Mouse (Mus musculus): ENCODE data around the gene D7Ertd443e.

D7Ertd443e gene

DNA sequence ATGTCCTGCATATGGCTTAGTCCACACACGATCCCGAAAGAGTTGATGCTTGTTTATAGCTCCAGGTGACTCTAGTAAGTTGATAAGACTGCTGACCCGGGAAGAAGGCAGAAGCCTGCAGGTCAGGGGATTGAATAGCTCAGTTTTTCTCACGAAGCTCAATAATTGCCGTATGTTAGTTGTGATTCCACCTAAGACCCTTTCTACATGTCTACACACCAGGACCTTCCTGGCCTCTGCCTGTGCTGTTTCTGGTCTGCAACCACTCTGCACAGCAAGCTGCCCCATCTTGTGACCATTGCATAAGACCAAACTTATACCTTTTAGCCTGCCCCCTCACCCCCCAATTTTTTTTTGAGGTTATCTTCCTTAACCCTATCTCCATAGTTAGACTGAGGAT lies 96.3 kb downstream of the D7Ertd443e start:
- DNase-seq (ENCODE audit: low read depth, low spot score), result no peak

DNA sequence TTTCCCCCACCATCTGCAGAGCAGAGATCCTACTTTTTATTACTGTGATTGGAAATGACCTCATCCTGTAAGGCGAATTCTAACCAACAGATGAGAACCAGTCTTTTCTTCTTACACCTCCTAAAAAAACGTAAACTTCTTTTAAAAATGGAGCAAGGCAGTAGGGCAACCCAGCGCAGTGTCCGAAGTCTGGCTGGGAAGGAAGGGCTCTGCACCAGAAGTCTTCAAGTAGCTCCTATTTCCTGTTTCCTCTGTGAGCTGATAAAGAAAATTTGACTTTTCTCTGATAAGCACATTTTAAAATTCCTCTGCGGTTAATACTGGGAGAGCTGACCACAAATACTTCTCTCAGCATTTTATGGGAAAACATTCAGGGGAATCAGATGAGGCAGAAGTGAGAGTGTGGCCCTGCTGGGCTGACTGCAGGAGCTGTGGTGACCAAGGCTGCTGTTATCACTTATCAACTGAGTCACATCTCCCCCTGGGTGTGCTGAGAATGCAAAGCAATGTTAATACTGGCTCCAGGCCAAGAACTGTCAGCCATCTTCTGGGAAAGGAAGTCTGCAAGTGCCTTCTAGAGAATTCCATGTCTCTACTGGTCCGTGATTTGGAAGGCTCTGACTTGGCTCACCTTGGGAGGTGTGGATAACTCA lies 97.8 kb downstream of the D7Ertd443e start:
- no peak for DNase-seq (ENCODE audit: low read depth, low spot score)

DNA sequence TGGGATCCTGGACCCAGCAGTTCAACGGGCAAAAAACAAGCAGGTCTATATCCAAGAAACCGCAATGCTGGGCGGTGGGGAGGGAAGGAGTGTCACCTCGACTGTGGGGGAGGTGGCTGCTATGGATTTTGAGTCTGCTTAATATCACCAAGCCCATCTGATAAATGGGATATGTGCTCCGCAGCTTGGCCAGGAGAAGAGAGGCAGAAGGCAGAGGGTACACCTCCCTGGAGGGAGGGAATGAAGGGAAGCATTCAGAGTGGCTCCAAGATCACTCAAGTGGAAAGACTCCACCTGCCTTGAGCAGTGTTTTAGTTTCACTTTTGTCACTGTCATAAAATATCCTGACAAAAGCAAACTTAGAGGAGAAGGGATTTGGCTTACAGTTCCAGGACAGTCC lies 112.5 kb downstream of the D7Ertd443e start:
- DNase-seq (ENCODE audit: low read depth, low spot score), result no peak

DNA sequence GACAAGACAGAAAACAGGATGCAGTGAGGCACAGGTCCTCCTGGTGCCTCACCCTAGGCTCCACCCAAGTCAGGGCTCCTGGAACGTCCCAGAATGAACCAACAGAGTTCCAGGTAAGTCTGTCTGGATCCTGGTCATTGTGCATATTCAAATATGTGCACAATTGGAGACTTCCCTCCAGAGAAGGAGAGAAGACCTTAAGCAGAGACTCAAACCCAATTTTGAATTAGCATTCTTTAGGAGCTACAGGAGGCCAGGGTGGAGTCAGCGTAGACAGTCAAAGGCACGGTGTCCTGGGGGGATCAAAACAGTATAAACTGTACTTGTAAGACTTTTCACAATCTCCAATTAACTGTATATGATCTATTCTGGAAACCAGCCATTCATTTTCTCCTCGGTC lies 113.0 kb downstream of the D7Ertd443e start:
- no peak for DNase-seq (ENCODE audit: low read depth, low spot score)

DNA sequence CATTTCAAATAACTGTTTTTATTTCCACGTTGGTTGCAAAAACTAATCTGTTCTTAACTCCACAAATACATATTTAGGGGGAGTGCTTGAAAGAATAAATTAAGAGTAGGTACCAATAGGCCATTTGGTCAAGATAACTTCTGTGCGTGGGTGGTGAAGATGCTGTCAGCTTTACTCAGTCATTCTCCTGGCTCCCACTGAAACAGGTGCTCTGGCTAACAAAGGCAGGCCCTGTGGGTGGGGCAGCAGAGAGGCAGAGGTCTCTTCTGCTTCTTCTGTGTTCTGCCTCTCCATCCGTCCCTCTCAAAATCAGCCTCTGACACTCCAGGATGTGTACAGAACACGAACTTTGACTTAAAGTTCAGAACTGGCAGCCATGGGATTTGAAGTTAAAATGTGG lies 119.7 kb downstream of the D7Ertd443e start:
- no peak for DNase-seq (ENCODE audit: low read depth, low spot score)

DNA sequence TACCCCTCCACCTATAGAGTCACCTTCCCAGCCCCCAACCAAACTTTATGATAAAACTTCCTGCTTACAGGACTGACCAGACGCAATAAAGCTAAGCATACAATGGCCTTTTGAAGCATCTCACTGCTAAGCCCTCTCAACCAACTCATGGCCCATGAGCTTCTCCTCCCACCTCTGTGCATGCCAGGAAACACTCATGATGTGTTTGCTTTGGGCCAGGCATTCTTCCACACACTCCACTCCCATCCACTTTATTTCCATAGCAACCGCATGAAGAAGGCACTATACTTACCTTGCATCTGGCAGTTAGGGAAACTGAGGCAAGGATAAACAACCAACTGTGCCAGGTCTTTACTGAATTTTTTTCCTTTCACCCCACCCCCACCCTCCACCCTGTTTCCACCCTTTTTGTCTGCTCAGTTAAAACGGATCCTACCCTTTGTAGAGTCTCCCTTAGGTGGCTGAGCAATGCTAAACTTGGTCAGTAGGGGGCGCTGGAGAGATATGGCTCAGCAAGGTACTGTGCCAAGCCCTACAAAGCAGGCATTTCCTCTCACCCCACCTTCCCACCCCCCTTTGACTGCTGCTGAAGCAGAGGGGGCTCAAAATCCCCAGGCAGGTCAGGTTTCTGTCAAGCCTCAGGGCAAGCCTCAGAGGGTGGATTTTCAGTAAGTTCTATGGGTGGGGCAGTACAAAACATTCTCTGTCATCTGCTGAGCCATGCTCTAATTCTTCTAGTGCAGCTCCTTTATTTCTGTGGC lies 122.1 kb downstream of the D7Ertd443e start:
- peak; percentile 31 for DNase-seq (ENCODE audit: low read depth, low spot score)

DNA sequence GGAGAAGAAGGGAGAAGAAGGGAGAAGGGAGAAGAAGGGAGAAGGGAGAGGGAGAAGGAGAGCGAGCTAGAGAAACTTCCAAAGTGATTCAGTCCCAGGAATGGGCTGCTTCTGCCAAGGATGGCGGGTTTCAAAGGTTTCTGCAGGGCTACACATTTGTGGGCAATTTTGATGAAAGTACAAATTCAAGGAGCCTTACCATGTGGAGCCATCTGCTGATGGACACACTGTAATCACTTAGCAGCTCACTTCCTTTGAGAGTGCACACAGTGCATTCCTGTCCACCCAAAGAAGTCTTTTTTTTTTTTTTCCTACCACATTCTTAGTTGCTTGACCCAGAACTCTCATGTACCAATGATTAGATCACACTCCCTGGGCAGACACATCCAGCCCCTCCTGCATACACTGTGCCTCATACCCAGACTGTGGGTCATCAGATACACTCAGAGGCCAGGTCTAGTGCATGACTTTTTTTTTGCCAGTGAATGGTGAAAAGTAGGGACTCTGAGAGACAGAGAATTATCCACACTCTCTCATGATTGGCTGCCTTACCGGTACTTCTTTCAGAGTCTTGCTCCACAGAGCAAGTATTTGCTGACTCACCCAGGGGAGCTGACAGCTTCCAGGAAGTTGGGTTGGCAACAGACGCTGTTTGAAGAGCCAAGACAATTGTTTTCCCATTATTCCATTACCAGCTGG lies 124.3 kb downstream of the D7Ertd443e start:
- no peak for DNase-seq (ENCODE audit: low read depth, low spot score)

DNA sequence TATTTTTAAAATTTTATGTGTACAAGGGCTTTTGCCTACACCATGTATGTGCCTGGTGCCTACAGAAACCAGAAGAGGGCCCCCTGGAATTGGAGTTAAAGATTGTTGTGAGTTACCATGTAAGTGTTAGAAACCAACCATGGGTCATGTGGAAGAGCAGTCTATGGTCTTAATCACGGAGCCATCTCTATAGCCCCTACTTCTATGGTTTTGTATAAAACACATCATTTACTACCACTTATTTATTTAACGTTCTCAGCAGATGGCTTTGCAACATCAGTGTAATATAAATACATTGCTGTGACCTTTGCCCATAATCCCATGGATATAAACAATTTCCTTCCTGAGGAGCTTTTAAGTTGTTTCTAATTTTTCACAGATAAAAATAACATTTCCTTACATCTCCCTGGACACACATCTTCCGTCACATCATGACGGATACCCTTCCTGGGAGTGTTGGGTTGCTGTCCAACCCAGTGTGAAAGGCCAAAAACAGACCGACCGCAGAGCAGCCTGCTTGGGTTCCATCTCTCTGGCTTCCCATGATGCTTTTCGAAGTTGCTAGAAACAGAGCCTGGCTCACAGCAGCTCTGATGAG lies 135.1 kb downstream of the D7Ertd443e start:
- DNase-seq (ENCODE audit: low read depth, low spot score), result no peak

DNA sequence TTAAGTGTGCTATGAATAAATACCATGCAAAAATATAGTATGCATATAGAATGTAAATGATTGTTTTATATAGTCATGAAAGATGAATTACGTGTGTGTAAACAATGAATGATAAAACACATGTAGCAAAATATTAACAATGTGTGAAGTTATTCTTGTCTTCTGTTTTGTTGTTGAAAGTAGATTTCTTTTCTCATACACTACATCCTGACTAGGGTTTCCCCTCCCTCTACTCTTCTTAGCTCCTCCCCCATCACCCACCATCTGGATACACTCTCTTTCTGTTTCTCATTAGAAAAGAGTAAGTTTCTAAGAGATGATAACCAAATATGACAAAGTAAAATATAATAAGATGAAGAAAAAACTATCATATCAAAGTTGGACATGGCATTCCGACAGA lies 137.4 kb downstream of the D7Ertd443e start:
- DNase-seq (ENCODE audit: low read depth, low spot score), result no peak

DNA sequence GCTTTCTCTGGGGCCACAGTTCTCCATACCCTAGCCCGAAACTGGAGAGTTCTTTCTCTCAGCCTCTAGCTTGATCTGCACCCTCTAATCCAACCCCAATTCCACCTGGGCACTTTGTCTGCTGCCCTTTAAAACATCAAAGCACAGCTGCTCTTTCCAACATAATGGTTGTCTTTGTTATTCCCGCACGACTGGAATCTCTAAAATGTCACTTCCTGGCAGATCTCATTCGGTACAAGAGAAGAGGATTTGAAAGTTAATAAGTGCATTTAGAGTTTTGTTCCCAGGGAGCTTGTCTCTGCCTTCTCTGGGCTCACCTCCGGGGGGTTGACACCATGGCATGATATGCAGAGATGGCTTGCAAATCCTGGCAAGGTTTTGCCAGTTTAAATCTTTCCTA lies 138.8 kb downstream of the D7Ertd443e start:
- DNase-seq (ENCODE audit: low read depth, low spot score), result no peak

DNA sequence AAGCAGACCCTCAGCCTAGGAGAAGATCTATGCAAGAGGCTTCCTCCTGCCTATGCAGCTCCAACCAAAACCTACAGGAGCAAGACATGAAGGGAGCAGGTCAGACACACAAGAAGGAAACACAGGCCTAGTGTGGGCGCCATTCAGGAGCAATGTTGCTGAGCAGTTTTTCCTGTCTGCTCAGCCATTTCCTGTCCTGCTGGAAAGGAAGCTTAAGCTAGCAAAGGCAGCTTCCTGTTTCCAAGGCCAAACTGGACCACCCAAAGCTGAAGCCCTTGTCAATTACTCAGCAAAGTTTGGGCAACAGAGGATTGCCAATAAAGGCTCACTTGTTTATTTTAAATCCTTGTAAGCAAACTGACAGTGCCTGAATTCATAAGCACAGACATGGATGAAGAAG lies 142.7 kb downstream of the D7Ertd443e start:
- DNase-seq (ENCODE audit: low read depth, low spot score), result no peak

DNA sequence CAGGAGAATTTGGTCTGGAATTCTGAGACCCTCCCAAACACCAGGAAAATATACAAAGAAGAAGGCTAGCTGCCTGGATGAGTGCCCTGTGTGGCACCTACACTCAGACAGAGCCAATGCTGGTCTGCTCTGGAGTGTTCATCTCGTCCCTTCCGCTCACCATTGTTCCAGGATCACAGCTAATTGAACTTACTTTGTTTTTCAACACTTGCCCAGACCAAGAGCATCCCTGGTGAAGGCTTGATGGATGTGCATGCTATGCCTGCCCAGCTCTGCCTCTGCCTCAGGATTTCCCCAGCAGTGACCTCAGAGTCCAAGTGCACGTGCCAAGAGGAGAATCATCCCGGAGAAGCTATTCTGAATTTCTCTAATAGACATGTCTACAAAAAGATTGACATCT lies 144.2 kb downstream of the D7Ertd443e start:
- DNase-seq (ENCODE audit: low read depth, low spot score), result no peak

DNA sequence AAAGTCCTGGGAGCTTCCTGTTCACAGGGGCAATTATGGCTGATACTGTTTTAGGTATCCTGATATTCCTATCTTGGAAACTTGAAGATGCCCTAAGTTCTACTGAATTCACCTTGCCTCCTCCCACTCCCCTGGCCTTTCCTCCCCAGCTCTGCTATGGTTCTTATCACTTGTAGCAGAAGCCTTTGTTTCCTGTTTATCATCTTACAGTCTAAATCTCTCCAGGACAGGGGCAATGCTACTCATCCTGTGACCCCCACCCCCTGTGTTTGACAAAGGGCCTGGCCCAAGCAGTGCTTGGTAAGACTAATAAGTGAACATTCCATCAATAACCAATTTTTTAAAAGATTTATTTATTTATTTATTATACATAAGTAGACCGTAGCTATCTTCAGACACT lies 144.9 kb downstream of the D7Ertd443e start:
- no peak for DNase-seq (ENCODE audit: low read depth, low spot score)

DNA sequence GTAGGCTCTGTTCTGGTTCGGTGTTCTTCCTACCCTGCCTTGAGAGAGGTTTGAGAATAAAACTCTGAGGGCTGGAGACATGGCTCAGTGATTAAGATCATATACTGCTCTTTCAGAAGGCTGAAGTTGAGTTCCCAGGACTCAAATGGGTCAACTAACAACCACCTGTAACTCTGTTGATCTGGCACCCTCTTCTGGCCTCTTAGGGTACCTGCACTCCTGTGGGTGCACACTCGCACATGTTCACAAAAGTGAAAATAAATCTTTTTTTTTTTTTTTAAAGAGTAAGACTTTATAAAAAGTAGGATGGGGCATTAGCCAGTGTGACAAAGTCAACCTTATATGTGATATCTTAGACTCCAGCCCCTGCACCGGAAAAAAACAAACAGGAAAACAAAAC lies 146.6 kb downstream of the D7Ertd443e start:
- DNase-seq (ENCODE audit: low read depth, low spot score), result no peak

DNA sequence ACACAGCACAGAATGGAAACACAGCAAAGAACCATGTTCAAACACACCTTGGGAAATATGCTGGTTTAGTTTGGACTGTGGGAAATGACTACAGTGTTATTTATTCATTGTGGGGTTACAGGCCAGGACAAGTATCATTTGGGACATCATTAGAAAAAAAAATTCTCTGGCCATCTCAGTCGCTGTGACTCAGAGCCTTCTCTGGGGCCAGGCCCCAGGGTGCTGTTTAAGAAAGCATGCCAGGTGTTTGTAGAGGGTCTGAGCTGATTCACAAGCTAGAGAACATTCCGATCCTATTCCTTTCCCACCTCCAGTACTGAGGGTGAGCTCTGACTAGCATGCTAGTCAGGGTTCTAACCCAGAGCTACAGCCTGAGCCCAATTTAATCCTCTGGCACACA lies 148.1 kb downstream of the D7Ertd443e start:
- DNase-seq (ENCODE audit: low read depth, low spot score), result no peak

DNA sequence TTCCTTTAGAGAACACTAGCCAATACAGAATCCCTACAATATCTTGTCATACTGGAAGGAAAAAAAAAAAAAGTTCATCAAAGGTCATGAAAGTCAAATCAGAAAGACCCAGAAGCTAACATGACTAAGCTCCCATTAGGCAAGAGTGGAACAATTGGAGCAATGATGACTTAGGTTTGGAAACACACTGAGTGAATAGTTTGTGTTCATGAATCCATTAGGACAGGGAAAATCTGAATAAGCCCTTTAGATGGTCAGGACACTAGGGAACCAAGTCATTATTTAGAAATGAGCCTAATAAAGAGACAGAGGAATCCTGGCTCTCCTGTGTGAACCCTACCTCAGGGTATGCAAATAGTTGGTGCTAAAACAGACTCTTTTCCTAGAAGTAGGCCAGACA lies 148.7 kb downstream of the D7Ertd443e start:
- DNase-seq (ENCODE audit: low read depth, low spot score), result no peak

DNA sequence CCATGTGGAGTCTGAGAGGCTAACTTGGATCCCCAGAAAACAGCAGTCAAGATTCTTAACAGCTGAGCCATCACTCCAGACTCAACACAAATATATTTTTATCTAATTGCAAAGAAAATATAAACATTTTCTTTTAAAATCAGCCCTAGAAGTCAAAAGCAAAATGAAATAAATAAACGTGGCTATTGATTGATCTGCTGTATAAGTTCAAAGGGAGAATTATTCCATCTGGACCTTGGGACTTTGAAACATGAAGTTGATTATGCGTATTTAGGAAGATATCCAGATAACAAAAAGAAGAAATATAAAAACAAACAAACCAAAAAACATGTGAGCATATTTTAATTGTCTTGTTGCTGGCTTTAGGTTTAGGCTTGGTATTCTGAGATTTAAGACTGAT lies 149.9 kb downstream of the D7Ertd443e start:
- DNase-seq (ENCODE audit: low read depth, low spot score), result no peak

DNA sequence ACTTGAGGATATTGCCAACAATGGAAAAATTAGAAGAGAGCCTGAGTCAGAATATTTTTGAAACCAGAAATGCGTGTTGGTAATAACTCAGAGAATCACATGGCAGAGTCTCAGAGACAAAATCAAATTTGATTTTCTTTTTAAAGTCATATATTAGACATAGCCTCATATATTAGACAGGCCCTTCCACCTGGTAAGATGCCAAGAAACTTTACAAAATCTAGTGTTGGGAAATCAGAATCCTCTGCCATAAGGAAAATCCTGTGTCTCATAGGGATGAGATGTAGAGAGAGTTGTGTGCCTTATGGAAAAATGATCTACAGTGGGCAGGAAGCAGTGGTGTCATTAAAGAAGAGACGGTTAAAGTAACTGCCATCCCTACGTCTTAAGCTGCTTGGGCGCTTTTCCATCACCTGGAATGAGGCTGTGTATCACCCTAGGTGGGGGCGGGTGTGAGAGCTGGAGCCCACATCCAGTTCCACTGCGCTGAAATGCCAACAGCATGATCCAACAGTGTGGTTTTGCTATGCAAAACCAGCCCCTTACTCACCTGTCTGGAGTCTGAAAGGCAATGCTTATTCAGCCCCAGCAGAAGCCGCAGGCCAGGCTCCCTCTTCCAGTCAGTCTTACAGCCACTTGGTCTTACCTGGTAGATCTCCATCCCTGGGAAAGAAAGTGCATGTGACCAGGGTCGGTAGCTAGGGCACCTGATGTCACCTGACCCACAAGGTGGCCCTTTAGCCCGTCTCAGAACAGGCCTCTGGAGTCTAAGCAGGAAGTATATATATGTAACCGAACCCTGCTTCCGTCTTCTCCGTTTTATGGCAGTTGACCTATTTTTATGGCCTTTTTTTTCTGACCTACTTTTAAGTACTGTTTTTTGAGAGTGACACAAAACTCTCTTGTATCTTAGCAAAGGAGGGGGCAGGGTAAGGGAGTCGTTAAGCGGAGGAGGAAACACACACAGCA lies 153.8 kb downstream of the D7Ertd443e start, which contains the start of gene Adam12:
Gene Adam12 (minus strand): TSS at position 769 of the 969 bp plus-strand sequence.
- no peak for DNase-seq (ENCODE audit: low read depth, low spot score)

DNA sequence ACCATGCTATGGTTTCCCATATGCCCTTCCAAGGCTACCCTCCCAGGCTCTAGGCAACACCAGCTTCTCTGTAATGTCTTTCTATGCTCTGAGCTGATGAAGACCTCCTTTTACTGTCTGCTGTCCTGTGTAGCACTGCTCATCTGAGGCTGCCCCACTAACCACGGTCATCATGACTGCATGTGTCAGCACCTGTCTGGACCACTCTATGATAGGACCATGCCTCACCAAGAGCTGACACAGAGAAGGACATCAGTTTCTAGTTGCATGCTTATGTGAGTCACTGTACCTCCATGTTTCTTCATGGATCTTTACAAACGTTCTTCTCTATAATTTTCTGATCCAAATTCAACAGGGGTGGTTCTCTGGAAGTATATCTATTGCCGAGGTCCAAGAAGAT lies 154.8 kb downstream of the D7Ertd443e start:
- no peak for DNase-seq (ENCODE audit: low read depth, low spot score)

DNA sequence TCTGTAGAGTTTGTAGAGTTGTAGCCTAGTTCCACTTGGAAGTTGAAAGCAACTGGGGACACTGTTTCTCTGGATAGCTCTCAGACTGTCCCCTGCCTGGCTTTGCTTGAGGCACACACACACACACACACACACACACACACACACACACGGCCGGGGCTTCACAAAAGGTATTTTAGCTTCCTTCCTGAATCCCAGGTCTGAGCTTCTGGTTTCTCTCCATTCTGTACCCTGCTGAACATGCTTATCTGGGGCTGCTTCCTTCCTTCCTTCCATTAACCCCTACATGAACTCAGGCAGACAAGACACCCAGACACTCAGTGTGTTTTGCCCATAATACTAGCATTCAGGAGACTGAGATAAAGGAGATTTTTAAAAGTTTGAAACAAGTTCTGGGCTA lies 155.6 kb downstream of the D7Ertd443e start:
- no peak for DNase-seq (ENCODE audit: low read depth, low spot score)

DNA sequence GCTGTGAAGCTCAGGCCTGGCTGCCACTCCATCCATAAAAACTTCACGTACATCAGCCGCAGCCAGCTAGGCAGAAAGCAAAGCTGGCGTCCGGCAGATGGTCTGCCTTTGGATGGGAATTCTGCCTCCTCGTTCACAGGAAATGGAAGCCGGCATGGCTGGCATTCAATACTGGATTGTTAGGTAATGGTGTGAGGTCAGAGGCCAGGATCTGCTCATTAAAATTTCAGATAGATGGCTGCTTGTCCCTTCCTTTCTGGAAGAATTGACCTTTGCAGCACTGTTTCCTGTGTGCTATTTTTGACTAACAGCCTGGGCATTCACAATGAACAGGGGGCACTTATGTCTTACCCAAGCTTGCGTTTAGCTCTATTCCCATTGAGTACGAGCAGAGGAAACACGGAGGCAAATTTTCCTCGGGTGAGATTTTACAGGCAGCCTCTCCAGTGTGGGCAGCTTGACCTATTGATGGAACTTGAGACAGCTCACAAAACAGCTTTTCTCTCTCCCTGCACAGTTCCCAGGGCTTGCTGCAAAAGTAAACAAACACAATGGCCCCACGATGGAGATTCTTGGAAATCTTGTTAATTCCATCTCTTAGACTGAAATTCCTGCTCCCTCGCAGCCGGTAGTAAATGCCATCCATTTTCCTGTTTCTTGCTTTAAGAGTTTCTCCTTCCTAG lies 157.5 kb downstream of the D7Ertd443e start:
- DNase-seq (ENCODE audit: low read depth, low spot score), result no peak
